Mouse (Mus musculus): ENCODE results near the gene Avil. TPM values are rescaled to one million over a fixed set of nuclear protein-coding genes. Genes with fewer than 3 reads are reported as not detected.

Avil gene
- total and polyA plus RNA-seq, 3 experiments = 2.7 to 20.0 (median 8.2) TPM

GRCm38 (mm10) chr10:127059968-127060916 lies 59.7 kb downstream of the Avil start, which contains the start of gene March9:
Gene March9, minus strand, starts transcription at chr10:127060184.
- peak within 1 kb of the TSS; percentile 91 for H3K9ac ChIP-seq (ENCODE audit: insufficient read depth, low read depth)
- H3K36me3 ChIP-seq (replicated peaks in 1 of 2; ENCODE audit: control insufficient read depth in 1 of 2, insufficient read depth in 1 of 2, low read length in 1 of 2) = peaks cover 20 to 22% of the 10 kb centered on the region in 2 experiments
- TF ChIP-seq BHLHE40 (IDR thresholded peaks at IDR 0.05; ENCODE audit: low read depth, low read length) = peak; percentile 75
- peak; percentile 81 for TF ChIP-seq NRF1 (IDR thresholded peaks at IDR 0.05; ENCODE audit: low read depth, low read length)
- peak; percentile 92 for TF ChIP-seq MAZ (IDR thresholded peaks at IDR 0.05; ENCODE audit: low read depth, low read length)
- TF ChIP-seq MXI1 (IDR thresholded peaks at IDR 0.05; ENCODE audit: low read depth, low read length) = peak; percentile 34; the same call in 1 of the 2 replicates
- TF ChIP-seq UBTF (IDR thresholded peaks at IDR 0.05; ENCODE audit: low read depth, low read length) = peak; percentile 11; the same call in 1 of the 2 replicates
- TF ChIP-seq EP300 (IDR thresholded peaks at IDR 0.05; ENCODE audit: low read length) = no peak
- TF ChIP-seq JUND (conservative IDR thresholded peaks at IDR 0.05; ENCODE audit: low read depth, low read length) = no peak
- TF ChIP-seq SIN3A (IDR thresholded peaks at IDR 0.05; ENCODE audit: low read length) = peak; percentile 69; the same call in 1 of the 2 replicates
- no peak within 1 kb of the TSS for H3K27ac ChIP-seq (ENCODE audit: insufficient read depth, low read depth)
- peaks cover 37% of the 10 kb centered on the region for H3K27me3 ChIP-seq (replicated peaks)
- peaks cover 14 to 45% of the 10 kb centered on the region in 2 experiments for H3K4me1 ChIP-seq (ENCODE audit: control insufficient read depth in 1 of 2, insufficient read depth in 2 of 2)
- dilution Hi-C loops (cut with MboI; ENCODE audit: extremely low pct_ligation_motif_present, extremely low pct_unique_long_range_greater_than_20kb, low sequenced_read_pairs) = no loop called here
- no peaks in the 10 kb centered on the region for H3K9me3 ChIP-seq (replicated peaks; ENCODE audit: low read length)
- peak within 1 kb of the TSS; percentile 69 for H3K4me2 ChIP-seq (ENCODE audit: insufficient read depth, low read depth, poor library complexity, severe bottlenecking)
- in situ Hi-C loops (cut with MboI; ENCODE audit: low pct_ligation_motif_present, low pct_unique_long_range_greater_than_20kb, low sequenced_read_pairs) = no loop called here
- peaks cover 16% of the 10 kb centered on the region for H3K79me2 ChIP-seq (replicated peaks; ENCODE audit: control insufficient read depth, extremely low read depth, insufficient read depth, poor library complexity, severe bottlenecking)
- DNase-seq (ENCODE audit: extremely low read depth) = peak; percentile 48
- H3K4me3 ChIP-seq (replicated peaks in 1 of 3; ENCODE audit: low read depth in 2 of 3, low read length in 2 of 3, poor library complexity in 1 of 3) = peak within 1 kb of the TSS; percentile 42 to 90 (median 58)

GRCm38 (mm10) chr10:127061085-127061484 lies 60.6 kb downstream of the Avil start:
- in situ Hi-C loops (cut with MboI; ENCODE audit: low pct_ligation_motif_present, low pct_unique_long_range_greater_than_20kb, low sequenced_read_pairs) = no loop called here
- peaks cover 14 to 42% of the 10 kb centered on the region in 2 experiments for H3K4me1 ChIP-seq (ENCODE audit: control insufficient read depth in 1 of 2, insufficient read depth in 2 of 2)

More at GRCm38 (mm10) chr10:127061085-127061484, 60.6 kb downstream of the Avil start:
- Histone ChIP-seq H3K36me3 (replicated peaks in 1 of 2; ENCODE audit: control insufficient read depth in 1 of 2, insufficient read depth in 1 of 2, low read length in 1 of 2) (peaks cover 27 to 30% of the 10 kb centered on the region in 2 experiments), H3K4me2 (ENCODE audit: insufficient read depth, low read depth, poor library complexity, severe bottlenecking) (no peak overlapping the region), H3K27ac (ENCODE audit: insufficient read depth, low read depth) (no peak overlapping the region), H3K79me2 (replicated peaks; ENCODE audit: control insufficient read depth, extremely low read depth, insufficient read depth, poor library complexity, severe bottlenecking) (peaks cover 16% of the 10 kb centered on the region), H3K9me3 (replicated peaks; ENCODE audit: low read length) (no peaks in the 10 kb centered on the region), H3K27me3 (replicated peaks) (peaks cover 37% of the 10 kb centered on the region), H3K9ac (ENCODE audit: insufficient read depth, low read depth) (no peak overlapping the region), H3K4me3 (replicated peaks in 1 of 3; ENCODE audit: low read depth in 2 of 3, low read length in 2 of 3, poor library complexity in 1 of 3) (no peak overlapping the region)
- dilution Hi-C loops (cut with MboI; ENCODE audit: extremely low pct_ligation_motif_present, extremely low pct_unique_long_range_greater_than_20kb, low sequenced_read_pairs) = no loop called here
- TF ChIP-seq CHD2 (IDR thresholded peaks at IDR 0.05; ENCODE audit: low read length) (no peak), GABPA (IDR thresholded peaks at IDR 0.05; ENCODE audit: insufficient replicate concordance, low read depth, low read length) (no peak), E2F4 (IDR thresholded peaks at IDR 0.05; ENCODE audit: insufficient replicate concordance, low read depth, low read length) (no peak), ZC3H11A (IDR thresholded peaks at IDR 0.05; ENCODE audit: low read depth, low read length) (no peak), NRF1 (IDR thresholded peaks at IDR 0.05; ENCODE audit: low read depth, low read length) (no peak), JUN (IDR thresholded peaks at IDR 0.05; ENCODE audit: insufficient read depth, low read depth, low read length) (no peak), MAFK (IDR thresholded peaks at IDR 0.05; ENCODE audit: insufficient replicate concordance, low read length) (no peak)
- no peak for DNase-seq (ENCODE audit: extremely low read depth)
